Mouse (Mus musculus): ENCODE measurements around the gene Palld. TPM values are rescaled to one million over a fixed set of nuclear protein-coding genes. Genes with fewer than 3 reads are reported as not detected.

The Palld gene
- total and polyA plus RNA-seq, 3 experiments: 0.87 to 7.1 (median 2.6) TPM

GRCm38 (mm10) chr8:61912817-61913216 is 10.3 kb upstream of the Palld start:
- DNase-seq (ENCODE audit: extremely low read depth): no peak
- Histone ChIP-seq H3K79me2 (replicated peaks; ENCODE audit: control insufficient read depth, extremely low read depth, insufficient read depth, poor library complexity, severe bottlenecking) (no peaks in the 10 kb centered on the region), H3K27ac (ENCODE audit: insufficient read depth, low read depth) (no peak overlapping the region), H3K9ac (ENCODE audit: insufficient read depth, low read depth) (no peak overlapping the region), H3K4me2 (ENCODE audit: insufficient read depth, low read depth, poor library complexity, severe bottlenecking) (no peak overlapping the region), H3K9me3 (replicated peaks; ENCODE audit: low read length) (no peaks in the 10 kb centered on the region), H3K36me3 (replicated peaks in 1 of 2; ENCODE audit: control insufficient read depth in 1 of 2, insufficient read depth in 1 of 2, low read length in 1 of 2) (no peaks in the 10 kb centered on the region), H3K4me1 (ENCODE audit: control insufficient read depth in 1 of 2, insufficient read depth in 2 of 2) (peaks cover 2 to 12% of the 10 kb centered on the region in 2 experiments; a peak in 3 of 4 replicates), H3K4me3 (replicated peaks in 1 of 3; ENCODE audit: low read depth in 2 of 3, low read length in 2 of 3, poor library complexity in 1 of 3) (no peak overlapping the region), H3K27me3 (replicated peaks) (no peaks in the 10 kb centered on the region)
- no peak for TF ChIP-seq GABPA (IDR thresholded peaks at IDR 0.05; ENCODE audit: insufficient replicate concordance, low read depth, low read length)
- TF ChIP-seq NRF1 (IDR thresholded peaks at IDR 0.05; ENCODE audit: low read depth, low read length): no peak
- TF ChIP-seq USF1 (IDR thresholded peaks at IDR 0.05; ENCODE audit: low read depth, low read length): no peak
- TF ChIP-seq BHLHE40 (IDR thresholded peaks at IDR 0.05; ENCODE audit: low read depth, low read length): no peak
- no peak for TF ChIP-seq JUND (conservative IDR thresholded peaks at IDR 0.05; ENCODE audit: low read depth, low read length)
- no peak for TF ChIP-seq TCF12 (IDR thresholded peaks at IDR 0.05; ENCODE audit: low read depth, low read length)
- in situ Hi-C loops (cut with MboI; ENCODE audit: low pct_ligation_motif_present, low pct_unique_long_range_greater_than_20kb, low sequenced_read_pairs) (no loop called here), dilution Hi-C loops (cut with MboI; ENCODE audit: extremely low pct_ligation_motif_present, extremely low pct_unique_long_range_greater_than_20kb, low sequenced_read_pairs) (no loop called here)

GRCm38 (mm10) chr8:61909313-61909712 is 6.8 kb upstream of the Palld start:
- dilution Hi-C loops (cut with MboI; ENCODE audit: extremely low pct_ligation_motif_present, extremely low pct_unique_long_range_greater_than_20kb, low sequenced_read_pairs): no loop called here

More at GRCm38 (mm10) chr8:61909313-61909712, 6.8 kb upstream of the Palld start:
- TF ChIP-seq NELFE (IDR thresholded peaks at IDR 0.05; ENCODE audit: low read depth, low read length) (no peak), ZMIZ1 (IDR thresholded peaks at IDR 0.05; ENCODE audit: low read depth, low read length) (no peak), MXI1 (IDR thresholded peaks at IDR 0.05; ENCODE audit: low read depth, low read length) (no peak), KAT2A (IDR thresholded peaks at IDR 0.05; ENCODE audit: insufficient replicate concordance, low read length) (no peak), ZNF384 (IDR thresholded peaks at IDR 0.05; ENCODE audit: low read depth, low read length) (no peak), POLR2AphosphoS2 (IDR thresholded peaks at IDR 0.05; ENCODE audit: low read depth, low read length) (no peak), USF2 (conservative IDR thresholded peaks at IDR 0.05; ENCODE audit: low read depth, low read length) (no peak), JUN (IDR thresholded peaks at IDR 0.05; ENCODE audit: insufficient read depth, low read depth, low read length) (no peak), ZKSCAN1 (IDR thresholded peaks at IDR 0.05; ENCODE audit: borderline replicate concordance, low read depth, low read length) (no peak), PAX5 (IDR thresholded peaks at IDR 0.05; ENCODE audit: low read length) (no peak), POLR2A (IDR thresholded peaks at IDR 0.05; ENCODE audit: low read depth, low read length) (no peak), CHD1 (IDR thresholded peaks at IDR 0.05; ENCODE audit: low read depth, low read length) (no peak), EP300 (IDR thresholded peaks at IDR 0.05; ENCODE audit: low read length) (no peak), ELF1 (IDR thresholded peaks at IDR 0.05; ENCODE audit: low read depth, low read length) (no peak), CTCF (conservative IDR thresholded peaks at IDR 0.05 in 1 of 2, IDR thresholded peaks at IDR 0.05 in 1 of 2; ENCODE audit: low read depth in 2 of 2, low read length in 2 of 2) (no peak)
- Histone ChIP-seq H3K9me3 (replicated peaks; ENCODE audit: low read length) (no peaks in the 10 kb centered on the region), H3K4me3 (replicated peaks in 1 of 3; ENCODE audit: low read depth in 2 of 3, low read length in 2 of 3, poor library complexity in 1 of 3) (no peak overlapping the region), H3K4me2 (ENCODE audit: insufficient read depth, low read depth, poor library complexity, severe bottlenecking) (no peak overlapping the region), H3K79me2 (replicated peaks; ENCODE audit: control insufficient read depth, extremely low read depth, insufficient read depth, poor library complexity, severe bottlenecking) (no peaks in the 10 kb centered on the region), H3K27ac (ENCODE audit: insufficient read depth, low read depth) (no peak overlapping the region), H3K9ac (ENCODE audit: insufficient read depth, low read depth) (no peak overlapping the region), H3K36me3 (replicated peaks in 1 of 2; ENCODE audit: control insufficient read depth in 1 of 2, insufficient read depth in 1 of 2, low read length in 1 of 2) (no peaks in the 10 kb centered on the region), H3K4me1 (ENCODE audit: control insufficient read depth in 1 of 2, insufficient read depth in 2 of 2) (peaks cover 2 to 12% of the 10 kb centered on the region in 2 experiments; a peak in 3 of 4 replicates), H3K27me3 (replicated peaks) (no peaks in the 10 kb centered on the region)
- in situ Hi-C loops (cut with MboI; ENCODE audit: low pct_ligation_motif_present, low pct_unique_long_range_greater_than_20kb, low sequenced_read_pairs): no loop called here
- no peak for DNase-seq (ENCODE audit: extremely low read depth)
